Mouse (Mus musculus): ENCODE results near the gene Spdef. TPM values are rescaled to one million over a fixed set of nuclear protein-coding genes. Genes with fewer than 3 reads are reported as not detected.

Gene Spdef
- 1 to 10 TPM in 1 of 4 experiments, under 1 TPM in 3; 0.35 to 1.4 (median 0.50) TPM for total RNA-seq (2022)

DNA sequence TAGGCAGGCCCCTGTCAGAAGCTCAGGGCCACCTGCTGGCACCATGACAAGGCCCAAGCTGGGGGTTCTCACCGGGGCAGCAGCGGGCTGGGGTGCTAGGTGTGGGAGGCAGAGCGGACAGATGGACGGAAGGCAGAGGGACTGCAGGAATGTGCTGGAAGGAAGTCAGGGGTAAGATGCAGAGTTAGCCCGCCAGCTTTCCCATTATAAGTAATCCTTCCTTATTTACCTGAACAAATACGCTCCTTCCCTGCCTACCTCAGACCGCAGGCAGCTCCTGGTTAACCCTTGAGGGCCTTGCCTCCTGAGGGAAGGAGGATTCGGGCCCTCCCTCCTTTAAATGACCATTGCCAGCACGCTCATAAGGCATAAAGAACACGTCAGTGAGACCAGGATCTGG lies at the start of gene Spdef:
Gene Spdef (minus strand): TSS at position 186 of the 400 bp plus-strand sequence.
- no peak for DNase-seq (ENCODE audit: low spot score in 2 of 2)

DNA sequence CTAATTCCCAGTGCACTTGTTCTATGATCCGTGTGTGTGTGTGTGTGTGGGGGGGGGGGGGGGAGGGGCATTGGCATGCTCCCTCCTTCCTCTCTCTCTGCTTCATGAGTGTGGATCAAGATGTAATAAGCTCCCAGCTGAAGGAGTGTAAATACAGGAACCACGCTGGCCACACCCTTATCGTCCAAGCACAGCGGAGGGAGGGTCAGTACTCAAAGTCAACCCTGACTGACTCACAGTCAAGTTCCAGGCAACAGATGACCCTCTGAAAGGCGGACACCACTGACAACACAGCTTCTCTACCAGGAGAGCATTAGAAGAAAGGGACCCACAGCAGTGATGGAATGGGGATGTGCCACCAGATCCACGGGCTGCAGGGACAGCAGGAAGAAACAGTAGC lies 49.1 kb upstream of the Spdef start:
- no peak for DNase-seq (ENCODE audit: low spot score in 2 of 2)

- no peak for DNase-seq (ENCODE audit: low spot score in 2 of 2)
Observed at GRCm38 (mm10) chr17:27774198-27774597, 45.4 kb upstream of the Spdef start.

GRCm38 (mm10) chr17:27771616-27772015 lies 42.9 kb upstream of the Spdef start:
- no peak for DNase-seq (ENCODE audit: low spot score in 2 of 2)

DNA sequence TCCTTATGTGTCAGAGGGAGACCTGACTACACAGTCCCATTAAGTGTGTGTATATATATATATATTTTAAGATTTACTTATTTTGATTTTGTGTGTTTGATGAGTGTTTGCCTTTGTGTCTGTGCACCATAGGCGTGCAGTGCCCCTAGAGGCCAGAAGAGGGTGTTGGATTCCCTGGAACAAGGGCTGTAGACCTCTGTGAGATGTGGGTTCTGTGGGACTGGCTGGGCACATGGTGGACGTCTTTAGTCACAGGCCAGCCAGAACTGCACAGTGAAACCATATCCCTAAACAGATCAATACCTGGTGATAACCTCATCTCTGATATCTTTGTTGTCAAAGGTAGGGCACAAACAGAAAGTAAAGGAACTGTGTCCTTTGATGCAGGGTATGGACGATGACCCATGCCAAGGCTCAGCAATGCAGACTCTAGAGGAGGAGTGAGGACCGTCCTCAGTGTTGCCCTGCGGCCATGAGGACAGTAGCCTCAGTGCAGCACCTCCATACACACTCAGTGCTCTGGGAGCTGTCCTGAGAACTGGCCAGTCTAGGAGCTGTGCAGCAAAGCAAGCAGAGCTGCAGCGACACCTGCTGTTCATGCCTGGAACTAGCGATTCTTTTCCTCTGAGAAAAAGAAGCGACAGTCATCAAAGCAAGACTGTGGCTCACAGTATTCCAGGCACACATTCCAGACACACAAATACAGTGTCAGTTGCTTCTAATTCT lies 40.2 kb upstream of the Spdef start:
- DNase-seq (ENCODE audit: low spot score in 2 of 2), result peak in 1 of 2 experiments; percentile 76

GRCm38 (mm10) chr17:27767543-27767942 lies 38.8 kb upstream of the Spdef start:
- no peak for DNase-seq (ENCODE audit: low spot score in 2 of 2)

- no peak for DNase-seq (ENCODE audit: low spot score in 2 of 2)
Observed at GRCm38 (mm10) chr17:27767120-27767519, 38.4 kb upstream of the Spdef start.

- DNase-seq (ENCODE audit: low spot score in 2 of 2), result no peak
Observed at GRCm38 (mm10) chr17:27765066-27765465, 36.3 kb upstream of the Spdef start.

DNA sequence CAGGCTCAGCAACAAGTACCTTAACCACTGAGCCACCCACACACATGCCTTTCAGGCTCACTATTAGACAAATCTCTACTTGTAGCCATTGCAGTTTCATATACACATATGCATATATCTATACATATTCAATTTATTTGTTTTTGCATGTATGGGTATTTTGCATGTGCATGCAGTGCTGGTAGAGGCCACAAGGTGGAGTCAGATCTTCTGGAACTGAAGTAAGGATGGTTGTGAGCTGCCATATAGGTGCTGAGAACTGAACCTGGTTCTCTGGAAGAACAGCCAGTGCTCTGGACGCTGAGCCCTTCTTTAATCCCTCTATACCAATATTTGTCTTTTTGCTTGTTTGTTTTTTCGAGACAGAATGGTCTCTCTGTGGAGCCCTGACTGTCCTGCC lies 35.7 kb upstream of the Spdef start:
- DNase-seq (ENCODE audit: low spot score in 2 of 2), result no peak

DNA sequence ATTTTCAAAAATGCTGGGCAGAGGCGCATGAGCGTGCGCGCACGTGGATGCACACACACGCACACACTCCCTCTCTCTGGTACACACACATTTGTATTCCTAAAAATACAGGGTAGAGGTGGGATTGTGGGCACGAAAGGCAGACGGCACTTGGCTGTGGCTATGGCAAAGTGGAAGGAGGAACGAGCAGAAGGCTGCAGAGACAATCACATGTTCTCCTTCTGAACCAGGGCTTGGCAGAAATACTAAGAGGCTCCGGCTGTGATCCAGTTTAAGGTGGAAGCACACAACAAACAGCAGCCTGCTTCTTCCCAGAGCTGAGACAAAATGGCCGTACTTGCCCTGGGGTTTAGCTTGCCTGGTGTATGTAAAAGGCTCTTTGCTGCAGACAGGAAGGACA lies 34.1 kb upstream of the Spdef start:
- DNase-seq (ENCODE audit: low spot score in 2 of 2), result peak in 1 of 2 experiments; percentile 75

DNA sequence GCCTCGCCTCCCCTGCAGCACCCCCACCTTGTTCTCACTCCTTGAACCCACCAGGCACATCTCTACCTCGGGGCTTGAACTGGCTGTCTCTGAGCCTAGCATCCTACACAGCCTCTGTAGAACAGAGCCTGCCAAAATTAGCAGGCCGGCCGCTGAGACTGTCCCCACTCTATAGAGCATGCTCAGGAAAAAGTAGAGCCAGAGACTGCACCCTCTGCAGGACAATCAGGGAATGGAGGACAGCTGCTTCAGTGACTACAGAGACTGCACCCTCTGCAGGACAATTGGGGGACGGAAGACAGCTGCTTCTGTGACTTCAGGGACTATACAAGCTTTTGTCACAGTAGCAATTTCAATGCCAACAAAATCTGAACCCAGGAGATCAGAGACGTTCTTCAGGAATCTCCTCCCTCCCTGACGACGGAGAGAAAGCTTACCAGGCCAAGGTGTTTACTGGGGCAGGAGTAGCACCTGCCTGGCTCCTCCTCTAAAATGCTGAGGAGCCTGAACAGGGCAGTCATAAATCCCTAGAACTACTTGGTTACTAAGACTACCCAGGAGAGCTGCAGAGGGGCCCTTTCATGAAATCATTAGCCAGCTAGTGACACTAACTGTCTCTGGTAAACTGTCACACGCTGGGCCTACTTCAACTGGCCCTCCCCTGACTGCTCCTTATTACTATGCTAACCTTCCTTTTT lies 33.0 kb upstream of the Spdef start:
- peak; percentile 67 to 88 for DNase-seq (ENCODE audit: low spot score in 2 of 2)

- no peak for DNase-seq (ENCODE audit: low spot score in 2 of 2)
Observed at GRCm38 (mm10) chr17:27760169-27760568, 31.4 kb upstream of the Spdef start.

DNA sequence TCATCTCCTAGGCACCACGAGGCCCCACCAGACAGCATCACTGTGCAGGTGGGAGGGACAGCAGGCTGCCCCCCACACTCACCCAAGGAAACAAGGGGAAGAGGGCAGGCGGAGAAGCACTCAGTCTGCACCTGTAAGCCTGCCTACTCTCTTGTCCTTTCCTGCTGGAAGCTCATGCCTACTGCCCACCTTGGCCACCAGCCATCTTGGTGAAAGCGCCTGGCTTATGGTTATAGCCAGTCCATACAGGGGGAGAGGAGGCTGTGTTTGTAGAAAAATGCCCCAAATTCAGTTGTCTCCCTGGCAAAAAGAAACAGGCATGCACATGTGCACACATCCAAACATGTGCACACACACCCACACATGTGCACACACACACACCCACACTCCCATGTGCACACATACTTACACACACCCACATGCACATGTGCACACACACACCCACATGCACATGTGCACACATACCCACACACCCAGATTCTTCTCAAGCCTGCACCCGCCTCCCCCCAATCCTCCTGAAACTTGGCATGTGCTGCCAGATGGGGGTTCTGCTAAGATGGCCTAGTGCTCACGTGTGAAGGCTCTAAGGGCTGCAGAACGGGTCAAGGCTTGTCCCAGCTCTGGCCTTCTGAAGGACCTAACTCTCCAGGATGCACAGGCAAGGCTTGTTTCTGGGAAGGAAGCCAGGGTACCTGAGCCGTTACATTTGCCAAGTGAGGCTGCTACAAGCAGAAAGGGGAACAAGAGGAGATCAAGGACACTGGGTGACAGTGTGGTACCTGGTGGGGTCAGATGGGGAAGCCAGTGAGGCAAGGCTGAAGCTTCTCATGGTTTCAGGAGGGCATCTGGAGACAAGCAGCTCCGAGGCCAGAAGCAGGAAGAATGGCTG lies 22.8 kb upstream of the Spdef start:
- peak in 1 of 2 experiments; percentile 69 for DNase-seq (ENCODE audit: low spot score in 2 of 2)

- DNase-seq (ENCODE audit: low spot score in 2 of 2), result no peak
Observed at GRCm38 (mm10) chr17:27750451-27750942, 21.7 kb upstream of the Spdef start.

DNA sequence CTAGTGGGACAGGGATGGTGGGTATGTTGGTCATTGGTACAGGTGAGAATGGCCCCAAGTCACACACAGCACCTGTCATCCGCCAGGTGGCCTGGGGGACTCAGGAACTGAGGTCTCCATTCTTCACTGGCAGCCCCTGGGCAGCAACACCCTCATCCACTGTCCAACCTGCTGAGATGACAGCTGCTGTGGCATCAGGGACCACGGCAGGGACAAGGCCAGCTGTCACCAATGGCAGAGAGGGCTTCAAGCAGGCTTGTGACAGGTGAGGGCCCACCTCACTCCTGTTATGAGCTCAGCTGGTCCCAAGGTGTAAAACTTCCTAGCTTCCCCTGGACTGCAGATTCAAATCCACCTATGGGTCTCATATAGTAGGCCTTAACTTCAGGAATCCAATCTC lies 19.4 kb upstream of the Spdef start:
- no peak for DNase-seq (ENCODE audit: low spot score in 2 of 2)

- DNase-seq (ENCODE audit: low spot score in 2 of 2), result no peak
Observed at GRCm38 (mm10) chr17:27746446-27746845, 17.7 kb upstream of the Spdef start.

DNA sequence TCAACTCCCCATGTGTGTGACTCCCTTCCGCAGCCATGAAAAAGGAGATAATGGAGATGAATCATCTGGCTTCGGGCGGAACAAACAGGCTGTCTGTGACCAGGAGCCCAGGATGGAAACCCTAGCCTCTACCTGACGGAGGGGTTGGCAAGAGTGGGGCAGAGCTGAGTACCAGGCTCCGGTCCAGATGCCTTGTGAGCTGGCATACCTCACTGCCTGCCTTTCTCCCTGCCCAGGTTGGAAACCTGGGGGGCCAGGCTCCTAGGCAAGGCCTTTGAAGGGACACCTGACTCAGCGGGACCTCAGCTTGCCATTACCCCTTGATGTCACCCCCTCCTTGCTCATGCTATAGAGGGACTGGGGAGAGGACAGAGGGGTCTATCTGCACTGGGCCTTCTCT lies 12.2 kb upstream of the Spdef start:
- DNase-seq (ENCODE audit: low spot score in 2 of 2), result no peak

DNA sequence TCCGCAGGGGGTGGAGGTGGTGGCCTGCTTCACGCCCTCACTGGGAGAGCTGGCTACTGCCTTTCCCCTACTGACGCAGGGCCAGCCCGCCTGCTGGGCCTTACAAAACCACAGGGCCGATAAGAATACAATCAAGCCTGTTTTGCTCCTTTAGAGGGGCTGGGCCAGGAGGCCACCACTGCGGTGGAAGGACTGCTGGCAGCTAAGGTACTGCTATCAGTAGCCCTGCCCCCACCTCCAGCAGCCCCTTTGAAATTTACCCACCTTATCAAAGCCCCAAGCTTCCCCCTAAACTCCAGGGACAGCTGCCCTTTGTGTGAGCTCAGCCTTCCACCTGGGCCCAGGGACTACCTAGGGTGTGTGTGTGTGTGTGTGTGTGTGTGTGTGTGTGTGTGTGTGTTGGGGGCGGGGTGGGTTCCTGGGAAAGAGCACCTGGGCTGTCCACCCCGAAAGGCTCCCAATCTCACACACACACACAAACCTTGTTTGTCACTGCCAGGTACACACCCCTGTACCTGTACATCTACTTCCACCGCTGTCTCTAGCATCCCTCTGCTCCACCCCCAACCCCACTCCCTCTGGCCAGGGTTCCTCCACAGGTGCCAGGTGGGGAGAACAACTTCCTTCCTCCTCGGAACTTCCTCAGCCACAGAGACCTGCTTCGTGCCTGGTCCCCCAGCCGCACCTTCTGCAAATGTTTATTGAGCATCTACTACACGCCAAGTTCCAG lies 5.8 kb upstream of the Spdef start:
- DNase-seq (ENCODE audit: low spot score in 2 of 2), result no peak

GRCm38 (mm10) chr17:27732694-27733093 lies 3.9 kb upstream of the Spdef start:
- no peak for DNase-seq (ENCODE audit: low spot score in 2 of 2)

DNA sequence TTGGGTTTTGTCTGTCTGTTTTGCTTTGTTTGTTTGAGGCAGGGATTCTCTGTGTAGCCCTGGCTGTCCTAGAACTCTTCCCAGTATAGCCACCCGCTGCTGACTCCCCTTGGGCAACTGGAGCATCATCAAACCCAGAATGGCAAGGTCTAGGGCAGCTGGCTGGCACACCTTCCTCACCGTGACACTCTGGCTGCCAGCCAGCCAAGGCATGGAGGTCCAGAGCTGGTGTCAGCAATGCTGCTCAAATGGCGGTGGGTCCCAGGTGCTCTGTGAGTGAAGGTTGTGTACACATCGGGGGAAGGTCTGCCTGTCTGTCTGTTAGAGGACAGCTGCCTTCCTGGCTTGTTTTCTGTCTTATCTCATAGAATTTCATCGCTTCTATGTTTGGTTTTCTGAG lies 3.4 kb upstream of the Spdef start:
- no peak for DNase-seq (ENCODE audit: low spot score in 2 of 2)

GRCm38 (mm10) chr17:27726527-27726926 lies 2.2 kb downstream of the Spdef start:
- no peak for DNase-seq (ENCODE audit: low spot score in 2 of 2)

Measured in left cerebral cortex, adult 8-10 months (tissue).